Mouse (Mus musculus) megakaryocyte, adult 5-6 weeks (primary cell): ENCODE data around the gene Plcb3. TPM values are rescaled to one million over a fixed set of nuclear protein-coding genes. Genes with fewer than 3 reads are reported as not detected.
"Not testable (repeated sequence)": the region's sequence is repeated elsewhere in the genome, so short reads cannot be mapped to it uniquely, and the experiment has no call there.

Experiments
- ATAC-seq: 2 replicates; pipeline ENCODE4 v1.8.0; 2016; ENCODE audit warnings: mild to moderate bottlenecking, inconsistent platforms; ENCODE audit not compliant: poor library complexity, severe bottlenecking
- total RNA-seq, 2 experiments: library from RNA; stranded (forward) in 1 of 2; stranded (reverse) in 1 of 2; fragments of 153-499, 151-499 nt in 1 of 2; fragments of 221-1000, 200-1000 nt in 1 of 2; gene quantifications; 2 replicates each; pipeline versions ENCODE4 v1.2.3 to v1.2.4; 2015 to 2017

Plcb3 gene
- total RNA-seq, 2 experiments from 2014 or later, result 10.4 to 13.4 TPM

DNA sequence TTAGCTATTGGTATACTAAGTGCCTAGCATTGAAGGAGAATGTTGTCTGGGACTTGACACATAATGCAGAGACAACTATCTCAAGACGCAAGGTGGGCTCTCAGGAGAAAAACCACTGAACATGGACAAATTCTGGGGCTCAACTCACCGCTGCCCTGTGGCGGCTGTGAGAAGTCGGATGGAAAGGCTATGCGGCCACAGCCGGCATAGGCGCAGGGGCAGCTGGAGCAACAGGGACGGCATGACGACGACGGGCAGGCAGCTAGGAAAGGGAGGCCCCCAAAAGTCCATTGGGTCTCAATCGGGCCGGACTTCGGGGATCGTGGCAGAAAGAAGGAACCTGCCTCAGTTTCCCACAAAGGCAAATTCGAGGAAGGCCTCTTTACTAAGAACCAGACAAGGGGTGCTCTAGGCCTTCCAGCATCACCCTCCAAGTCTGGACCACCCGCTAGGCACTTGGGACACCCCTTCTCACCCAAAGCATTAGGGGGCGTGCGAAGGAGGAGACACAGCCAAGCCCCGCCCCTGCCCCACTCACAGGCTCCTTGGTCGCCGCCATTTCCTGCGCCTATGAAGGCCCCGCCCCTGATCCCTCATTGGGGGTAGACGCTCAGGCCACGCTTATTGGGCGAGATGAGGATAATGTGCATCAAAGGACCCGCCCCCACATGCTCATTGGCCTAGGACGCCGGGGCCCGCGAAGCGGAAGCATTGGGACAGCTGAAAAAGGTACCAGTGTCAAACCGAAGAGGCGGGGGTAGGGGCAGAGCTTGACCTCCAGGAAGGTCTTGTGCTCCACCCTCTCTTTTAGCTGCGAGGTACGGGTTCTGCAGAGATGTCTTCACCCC, 16.0 kb upstream of the Plcb3 start, which contains the start of gene Dnajc4:
TSS of gene Dnajc4 (minus strand) at position 562 of the 848 bp plus-strand sequence.
- ATAC-seq, result peak; percentile 95

DNA sequence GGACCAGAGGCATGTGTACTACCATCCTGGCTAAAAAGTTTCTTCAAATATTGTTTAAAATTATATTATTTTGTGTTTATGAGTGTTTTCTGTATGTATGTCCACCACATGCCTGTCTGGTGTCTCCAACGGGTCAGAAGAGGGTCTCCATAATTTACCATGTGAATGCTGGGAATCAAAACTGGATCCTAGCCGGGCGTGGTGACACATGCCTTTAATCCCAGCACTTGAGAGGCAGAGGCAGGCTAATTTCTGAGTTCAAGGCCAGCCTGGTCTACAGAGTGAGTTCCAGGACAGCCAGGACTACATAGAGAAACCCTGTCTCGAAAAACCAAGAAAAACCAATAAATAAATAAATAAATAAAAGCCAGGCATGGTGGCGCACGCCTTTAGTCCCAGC, 14.9 kb upstream of the Plcb3 start:
- not testable (repeated sequence) for ATAC-seq

GRCm38 (mm10) chr19:6990712-6991111, 14.4 kb upstream of the Plcb3 start:
- ATAC-seq, result no peak

DNA sequence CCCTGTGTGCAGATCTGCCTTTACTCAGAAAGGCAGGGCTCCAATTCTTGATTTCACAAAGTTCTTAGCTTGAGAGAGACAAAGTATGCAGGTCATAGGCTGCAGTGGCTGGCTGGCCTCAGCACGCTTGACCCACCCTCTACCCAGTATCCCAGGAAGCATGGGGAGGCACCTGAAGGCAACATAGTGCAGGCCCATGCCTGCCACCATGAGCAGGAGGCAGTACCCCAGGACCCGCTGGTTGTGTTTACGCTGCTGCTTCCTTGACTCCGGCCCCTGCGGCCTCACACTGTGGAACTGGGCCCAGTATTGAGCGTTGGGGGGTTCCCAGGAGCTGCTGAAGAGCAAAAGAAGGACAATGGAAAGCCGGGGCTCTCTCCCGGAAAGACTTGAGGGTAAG, 13.0 kb upstream of the Plcb3 start:
- ATAC-seq, result no peak

DNA sequence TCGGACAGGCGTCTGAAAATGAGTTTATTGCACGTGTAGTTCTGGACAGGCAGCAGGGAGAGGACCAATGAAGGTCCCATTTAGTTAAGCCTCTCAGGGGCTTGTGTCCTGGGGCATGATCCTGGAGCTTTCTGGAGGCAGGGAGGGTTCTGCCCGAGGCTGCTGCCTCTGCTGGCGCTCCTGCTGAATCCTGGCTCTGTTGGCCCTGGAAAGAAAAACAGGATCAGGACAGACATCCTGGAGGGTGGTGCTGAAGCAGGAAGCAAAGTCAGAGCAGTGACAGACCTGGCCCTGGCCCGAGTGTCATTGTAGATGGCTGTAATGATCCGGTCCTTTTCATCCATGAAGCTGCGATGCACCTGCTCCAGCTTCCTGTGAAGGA, 11.6 kb upstream of the Plcb3 start:
- ATAC-seq, result no peak

GRCm38 (mm10) chr19:6987061-6987903, 11.0 kb upstream of the Plcb3 start, which contains the start of gene Vegfb:
Vegfb (minus strand) TSS chr19:6987651.
- peak; percentile 55 for ATAC-seq

- no peak for ATAC-seq
Measured at GRCm38 (mm10) chr19:6985951-6986708, 9.9 kb upstream of the Plcb3 start.

DNA sequence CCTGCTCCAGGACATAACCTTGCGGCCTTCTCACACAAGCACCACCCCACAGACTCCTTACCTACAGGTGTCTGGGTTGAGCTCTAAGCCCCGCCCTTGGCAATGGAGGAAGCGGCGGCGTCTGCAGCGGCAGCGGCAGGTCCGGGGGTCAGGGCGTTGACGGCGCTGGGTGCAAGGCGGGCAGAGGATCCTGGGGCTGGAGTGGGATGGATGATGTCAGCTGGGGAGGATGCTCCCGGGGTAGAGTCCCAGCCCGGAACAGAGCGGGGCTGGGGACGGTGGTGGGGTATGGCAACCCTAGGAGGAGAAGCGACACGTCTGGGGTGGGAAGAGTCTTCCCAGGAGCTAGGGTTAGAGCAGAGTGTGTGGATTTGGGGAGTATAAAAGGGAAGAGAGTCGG, 9.0 kb upstream of the Plcb3 start:
- no peak for ATAC-seq

DNA sequence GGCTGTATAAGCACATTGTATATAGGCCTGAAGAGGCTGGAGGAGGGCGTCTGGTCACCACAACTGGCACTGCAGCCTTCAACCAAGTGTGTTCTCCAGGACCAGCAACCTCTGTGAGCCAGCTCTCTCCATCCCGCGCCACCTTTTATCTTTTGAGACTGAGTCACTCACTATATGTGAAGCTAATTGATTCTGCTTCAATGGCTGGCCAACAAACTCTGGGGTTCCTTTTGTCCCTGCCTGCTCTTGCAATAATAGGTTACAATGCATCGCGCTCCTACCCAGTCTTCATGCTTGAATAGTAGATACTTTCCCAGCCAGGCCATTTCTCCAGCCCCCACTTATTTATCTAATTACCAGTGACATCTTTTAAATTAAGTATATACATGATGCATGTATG, 7.4 kb upstream of the Plcb3 start:
- no peak for ATAC-seq

GRCm38 (mm10) chr19:6981465-6981864, 5.2 kb upstream of the Plcb3 start:
- no peak for ATAC-seq

DNA sequence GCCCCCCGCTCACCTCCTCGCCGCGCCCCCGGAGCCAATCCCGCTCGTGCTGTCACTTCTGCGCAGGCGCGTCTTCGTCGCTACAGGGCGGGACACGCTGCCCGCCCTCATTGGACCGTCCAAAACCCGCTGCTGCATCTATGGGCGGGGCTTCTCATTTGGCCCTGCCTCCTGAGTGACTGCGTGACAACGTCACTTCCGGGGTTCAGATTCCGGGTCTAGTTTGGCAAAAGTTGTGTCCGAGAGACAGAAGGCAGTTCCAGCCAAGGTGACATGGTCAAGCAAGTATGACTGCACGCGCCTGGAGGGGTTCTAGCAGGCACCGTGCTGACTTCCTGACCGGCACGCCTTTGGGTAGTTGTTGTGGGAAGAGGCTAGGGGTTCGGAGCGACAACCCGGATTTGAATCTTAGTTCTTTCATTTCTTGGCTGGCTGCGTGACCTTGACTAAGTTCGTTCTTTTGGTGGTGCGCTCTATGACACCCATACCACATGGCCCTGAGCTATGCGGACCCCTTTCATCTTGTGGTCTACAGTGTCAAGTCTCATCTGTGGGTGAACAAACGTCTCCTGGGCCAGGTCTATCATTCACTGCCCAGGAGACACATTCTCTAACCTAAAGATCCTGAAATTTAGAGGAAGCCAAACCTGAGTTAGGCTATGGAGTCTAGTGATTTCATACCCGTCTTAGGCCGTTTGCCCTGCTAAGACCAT, 4.3 kb upstream of the Plcb3 start, which contains the start of gene Fkbp2:
TSS of gene Fkbp2 (minus strand) at position 121 of the 713 bp plus-strand sequence.
- ATAC-seq, result peak; percentile 64

DNA sequence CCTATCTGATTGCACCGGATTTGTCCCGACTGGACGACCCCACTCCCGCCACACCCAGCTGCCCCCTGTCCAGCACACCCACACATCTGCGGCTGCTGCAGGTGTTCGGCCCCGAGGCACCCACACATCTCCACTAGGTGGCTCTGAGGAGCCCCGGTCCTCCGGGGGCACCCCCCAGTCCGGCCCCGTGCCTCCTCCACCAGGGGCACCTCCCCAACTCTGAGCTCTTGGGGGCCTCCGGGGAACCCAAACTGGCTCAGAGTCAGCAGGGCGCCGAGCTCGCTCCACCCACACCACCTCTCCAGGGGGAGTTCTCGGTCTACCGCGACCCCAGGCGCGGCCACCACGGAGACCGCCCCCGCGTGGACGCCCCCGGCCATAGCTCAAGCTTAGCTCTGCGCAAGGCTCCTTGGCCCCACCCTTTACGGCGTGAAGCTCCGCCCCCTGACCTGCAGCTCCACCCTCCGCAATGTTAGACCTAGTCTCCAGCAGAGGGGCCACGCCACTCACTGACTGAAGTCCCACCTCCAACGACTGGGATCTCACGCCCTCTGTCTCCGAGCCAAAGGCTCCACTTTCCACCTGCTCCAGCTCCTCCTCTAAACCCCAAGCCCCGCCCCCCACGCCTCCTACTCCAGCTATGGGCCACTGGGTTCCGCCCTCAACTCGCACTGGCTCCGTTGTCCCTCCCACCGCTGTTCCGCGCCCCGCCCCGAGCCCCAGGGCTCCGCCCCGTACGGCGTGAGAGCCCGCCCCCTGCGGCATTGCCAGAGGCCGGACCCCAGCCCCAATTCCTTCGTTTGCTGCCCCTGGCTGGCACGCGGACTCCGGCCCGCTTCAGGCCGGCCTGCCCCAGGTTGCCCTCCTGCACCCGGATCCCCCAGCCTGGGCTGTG, 3.5 kb upstream of the Plcb3 start:
- peak; percentile 81 for ATAC-seq

DNA sequence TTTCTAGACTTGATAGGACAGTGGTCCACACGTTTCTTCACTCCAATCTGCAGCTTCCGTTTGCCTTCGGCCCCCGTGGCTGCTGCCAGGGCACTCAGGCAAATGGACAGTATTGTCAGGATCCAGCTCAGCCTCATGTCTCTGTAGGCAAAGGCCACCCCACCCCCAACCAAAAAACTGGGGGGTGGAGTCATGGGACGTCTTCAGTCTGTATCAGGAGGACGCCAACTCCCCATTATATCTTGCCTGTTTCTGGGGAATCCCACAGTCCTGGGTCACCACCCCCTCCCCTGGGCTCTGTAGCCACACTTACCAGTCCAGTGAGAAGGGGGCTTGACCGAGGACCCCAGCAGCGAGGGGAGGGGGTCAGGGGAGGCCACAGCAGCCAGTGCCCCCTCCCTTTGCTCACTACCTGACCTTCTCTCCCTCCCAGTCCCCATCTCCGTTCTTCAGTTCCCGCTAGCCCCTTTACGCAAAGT, 2.8 kb upstream of the Plcb3 start:
- no peak for ATAC-seq

DNA sequence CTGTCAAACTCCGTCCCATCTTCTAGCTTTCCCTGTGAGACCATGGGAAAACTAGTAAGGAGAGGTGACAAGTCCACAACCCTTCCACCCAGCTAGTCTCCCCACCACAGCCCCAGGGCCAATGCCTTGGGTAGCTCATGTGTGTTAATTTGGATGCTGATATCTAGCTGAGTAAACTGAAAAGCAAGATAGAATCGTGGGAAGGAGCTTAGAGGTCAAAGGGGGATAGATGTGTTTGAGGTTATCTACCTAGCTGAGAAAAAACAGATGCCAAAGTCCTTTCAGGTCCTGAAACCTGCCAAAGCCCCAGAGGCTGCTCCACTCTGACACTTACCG, 2.3 kb upstream of the Plcb3 start:
- ATAC-seq, result no peak

GRCm38 (mm10) chr19:6977759-6978638, 1.7 kb upstream of the Plcb3 start:
- ATAC-seq, result no peak

DNA sequence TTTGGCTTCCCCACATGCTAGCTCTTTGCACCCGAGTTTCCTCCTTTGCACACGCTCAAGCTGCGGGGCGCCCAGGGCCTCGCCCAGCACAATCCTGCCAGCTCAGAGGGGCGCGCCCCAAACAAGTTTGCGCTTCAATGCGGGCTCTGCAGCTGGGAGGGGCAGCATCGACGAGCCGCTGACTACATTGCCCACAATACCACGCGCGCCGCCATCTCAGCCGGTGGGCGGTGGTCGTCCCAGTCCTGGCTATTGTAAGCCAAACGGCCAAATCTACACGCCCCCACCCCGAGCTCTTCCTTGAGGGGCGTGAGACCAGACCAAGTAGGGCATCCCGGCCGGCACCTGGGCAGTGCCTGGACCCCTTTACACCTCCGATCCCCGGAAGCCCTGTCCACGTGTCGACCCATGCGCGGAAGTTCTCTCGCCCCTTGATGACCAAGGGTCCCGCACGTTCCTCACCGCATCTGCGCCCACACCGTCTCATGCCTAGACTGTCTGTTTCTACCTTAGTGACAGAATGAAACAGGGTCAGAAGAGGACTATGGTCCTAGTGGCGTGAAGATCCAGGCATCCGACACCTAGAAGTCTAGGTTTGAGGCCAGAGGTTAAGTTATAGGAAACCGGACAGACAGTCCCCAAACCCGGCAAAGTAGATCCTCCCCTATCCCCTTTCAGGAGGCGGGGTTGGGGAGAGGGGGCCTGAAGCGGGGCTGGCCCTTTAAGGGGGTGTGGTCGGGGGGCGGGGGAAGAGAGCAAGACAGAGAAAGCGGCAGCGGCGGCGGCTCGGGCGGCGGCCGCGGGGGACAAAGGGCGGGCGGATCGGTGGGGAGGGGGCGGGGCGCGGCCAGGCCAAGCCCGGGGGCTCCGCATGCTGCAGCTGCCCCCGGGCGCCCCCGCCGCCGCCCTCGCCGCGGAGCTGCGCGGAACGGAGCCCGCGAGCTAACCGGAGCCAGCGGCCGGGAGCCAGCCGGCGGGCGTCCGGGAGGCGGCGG, 1.8 kb downstream of the Plcb3 start, which contains the start of gene Ppp1r14b:
TSS of gene Ppp1r14b (plus strand) at position 758 of the 995 bp plus-strand sequence.
- ATAC-seq, result peak; percentile 63
